Mouse (Mus musculus) frontal cortex, postnatal 14 days (tissue): Measurements from ENCODE around the gene Sh3pxd2a.

Source experiments
- DNase-seq, 2 experiments: peaks; one replicate each; pipeline ENCODE4 v3.0.0; 2022; ENCODE audit warnings: low spot score in 2 of 2

Sh3pxd2a gene

DNA sequence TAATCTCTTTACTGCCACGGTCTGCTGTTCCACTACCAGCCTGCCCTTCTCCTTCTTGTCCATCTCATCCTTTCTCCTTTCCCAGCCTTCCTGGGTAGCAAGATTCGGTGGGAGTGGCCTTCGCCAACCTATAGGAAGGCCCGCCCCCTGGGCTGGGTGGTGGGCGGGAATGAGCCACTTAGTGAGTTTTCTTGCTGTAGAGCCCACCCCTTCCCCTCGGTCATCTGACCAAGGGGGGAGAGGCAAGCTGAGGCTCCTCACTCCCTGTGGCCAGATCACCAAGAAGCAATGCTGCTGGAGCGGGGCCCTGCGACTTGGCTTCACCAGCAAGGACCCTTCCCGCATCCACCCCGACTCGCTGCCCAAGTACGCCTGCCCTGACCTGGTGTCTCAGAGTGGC, 224.1 kb downstream of the Sh3pxd2a start:
- no peak for DNase-seq

DNA sequence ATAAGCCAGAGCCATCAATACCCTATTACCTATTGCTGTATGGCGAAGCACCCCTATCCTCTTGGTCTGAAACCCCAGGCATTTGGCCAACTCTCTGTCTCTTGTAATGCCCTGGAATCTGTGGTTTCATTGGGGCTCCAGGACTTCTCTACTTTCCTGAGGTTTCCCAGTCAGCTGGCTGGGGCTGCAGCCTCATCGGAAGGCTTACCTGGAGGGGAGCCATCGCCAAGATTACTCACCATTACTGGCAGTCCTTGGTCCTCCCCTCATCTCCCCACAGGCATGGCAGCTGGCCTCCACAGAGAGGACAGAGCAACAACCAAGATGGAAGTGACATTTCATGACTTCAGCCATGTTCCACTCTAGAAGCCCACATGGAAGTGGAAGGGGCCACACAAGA, 231.1 kb downstream of the Sh3pxd2a start:
- no peak for DNase-seq

DNA sequence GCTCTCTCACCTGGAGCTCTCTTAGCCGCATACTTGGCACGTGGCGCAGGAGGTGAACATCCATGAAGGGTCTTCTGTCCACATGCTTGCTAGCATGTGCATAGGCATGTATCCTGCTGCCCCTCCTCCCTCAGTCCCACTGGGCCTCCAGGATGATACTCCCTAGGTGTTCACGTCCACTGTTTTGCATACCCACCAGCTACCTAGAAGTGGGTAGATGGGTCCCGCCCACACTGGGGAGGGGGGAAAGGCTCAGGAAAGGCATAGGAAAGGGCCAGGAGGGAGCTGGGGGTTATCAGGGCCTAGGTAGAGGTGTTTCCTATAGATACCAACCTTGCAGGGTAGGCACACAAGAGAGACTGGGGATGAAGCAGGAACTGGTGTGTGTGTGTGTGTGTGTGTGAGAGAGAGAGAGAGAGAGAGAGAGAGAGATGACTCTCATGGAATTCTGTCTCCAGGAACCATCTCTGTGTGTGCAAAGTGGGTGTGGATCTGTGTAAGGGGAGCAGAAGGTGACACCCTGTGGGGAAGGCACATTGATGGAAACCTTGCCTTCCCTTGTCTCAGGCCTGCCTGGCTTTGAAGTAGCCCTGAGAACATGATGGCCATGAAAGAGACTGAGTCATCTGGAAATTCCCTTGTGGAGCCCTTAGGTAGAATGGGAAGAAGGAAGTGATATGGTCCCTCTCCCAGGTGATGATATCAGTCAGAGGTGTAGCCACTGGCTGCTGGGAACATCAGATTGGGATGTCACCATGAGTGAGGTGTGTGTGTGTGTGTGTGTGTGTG, 231.9 kb downstream of the Sh3pxd2a start:
- no peak for DNase-seq

DNA sequence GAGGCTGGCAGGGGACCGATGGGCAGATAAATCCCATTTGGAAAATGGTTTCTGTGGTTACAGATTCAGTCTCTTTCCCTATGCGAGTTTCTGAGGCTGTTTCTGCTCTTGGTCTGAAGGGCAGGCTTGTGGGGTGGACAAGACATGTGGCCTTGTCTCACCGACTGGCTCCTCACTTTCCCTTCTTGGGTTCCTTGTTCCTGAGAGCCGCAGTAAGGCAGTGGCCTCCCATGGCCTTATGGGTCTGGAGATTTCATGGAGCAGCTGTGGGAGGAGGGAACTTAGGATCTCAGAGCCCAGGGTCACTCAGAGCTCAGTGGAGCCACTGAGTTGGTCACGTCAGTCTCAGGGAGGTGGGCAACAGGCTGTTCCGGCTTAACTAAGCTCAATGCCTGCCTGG, 232.8 kb downstream of the Sh3pxd2a start:
- DNase-seq = no peak

DNA sequence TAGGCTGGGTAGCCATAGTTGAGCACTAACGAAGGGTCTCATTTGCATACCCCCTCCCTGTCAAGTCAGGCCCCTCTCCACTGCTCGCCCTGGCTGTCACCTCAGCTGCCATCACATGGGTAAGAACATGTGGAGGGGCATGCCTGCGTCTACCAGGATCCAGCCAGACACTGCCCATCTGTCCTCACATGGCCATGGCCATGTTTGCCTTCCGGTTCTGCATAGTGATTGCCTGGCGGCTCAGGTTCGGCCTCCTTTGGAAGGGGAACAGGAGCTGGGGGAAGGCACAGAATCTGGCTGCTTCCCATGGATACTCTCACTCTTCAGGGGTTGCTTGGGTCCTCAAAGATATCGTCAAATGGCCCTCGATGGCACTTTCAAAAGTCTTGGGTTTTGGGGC, 233.5 kb downstream of the Sh3pxd2a start:
- DNase-seq = no peak

DNA sequence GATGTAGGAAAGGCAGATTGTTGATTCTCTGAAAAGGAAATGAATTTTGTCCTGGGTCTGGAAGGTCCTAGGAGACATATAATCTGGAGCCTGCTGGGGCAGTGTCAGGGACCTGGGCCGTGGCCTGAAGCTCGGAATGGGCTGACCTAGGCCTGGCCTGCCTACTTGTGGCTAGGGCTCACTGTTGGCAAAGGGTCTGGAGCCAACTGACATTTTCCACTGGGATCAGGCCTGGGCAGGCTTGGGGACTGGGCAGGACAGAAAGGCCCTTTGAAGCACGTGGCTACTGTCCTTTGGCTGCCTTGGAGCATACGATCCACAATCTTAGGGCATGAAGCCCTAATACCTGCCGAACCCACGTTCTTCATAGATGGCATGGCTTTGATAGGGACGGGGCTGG, 234.1 kb downstream of the Sh3pxd2a start:
- no peak for DNase-seq

DNA sequence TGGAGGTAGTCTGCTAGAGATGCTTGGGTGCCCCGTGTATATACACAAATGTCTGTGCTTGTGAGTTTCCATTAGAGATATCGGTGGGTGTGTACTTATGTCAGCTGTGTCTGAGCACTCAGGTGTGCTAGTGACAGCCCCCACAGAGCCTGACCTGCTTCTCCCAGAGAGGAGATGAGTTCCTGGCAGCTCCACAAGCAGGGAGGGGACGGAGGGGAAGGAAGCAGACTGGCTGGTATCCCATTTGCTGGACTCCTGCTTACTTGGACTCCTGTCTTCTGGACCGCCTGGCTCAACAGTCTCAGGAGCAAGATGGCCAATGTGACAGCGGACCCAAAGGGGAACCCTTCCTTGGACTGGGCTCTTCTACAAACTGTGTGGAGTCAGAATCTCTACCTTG, 234.7 kb downstream of the Sh3pxd2a start:
- DNase-seq = no peak

DNA sequence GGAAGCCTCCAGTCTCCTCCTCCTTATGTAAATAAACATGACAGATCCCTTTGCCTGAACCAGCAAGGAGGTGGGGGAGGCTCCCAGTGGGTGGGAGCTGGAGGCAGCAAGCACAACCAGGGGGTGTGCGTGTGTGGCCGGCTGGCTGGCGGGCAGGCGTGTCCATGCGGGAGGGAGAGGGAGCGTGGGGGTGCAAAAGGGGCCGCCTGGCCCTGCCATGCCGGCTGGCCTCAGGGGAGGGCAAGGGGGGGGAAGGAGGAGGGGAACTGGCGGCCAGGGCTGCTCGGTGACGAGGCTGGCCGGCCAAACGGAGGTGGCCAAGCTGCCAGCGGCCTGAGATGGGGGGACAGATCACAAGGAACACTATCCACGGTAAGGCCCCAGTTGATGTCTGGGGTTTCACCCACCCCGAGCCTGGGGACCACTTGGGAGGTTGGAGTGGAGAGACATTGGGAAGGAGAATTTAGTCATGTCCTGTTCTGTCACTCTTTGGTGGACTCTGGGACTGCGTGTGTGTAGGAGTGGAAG, 235.4 kb downstream of the Sh3pxd2a start:
- DNase-seq = peak; percentile 40 to 53

DNA sequence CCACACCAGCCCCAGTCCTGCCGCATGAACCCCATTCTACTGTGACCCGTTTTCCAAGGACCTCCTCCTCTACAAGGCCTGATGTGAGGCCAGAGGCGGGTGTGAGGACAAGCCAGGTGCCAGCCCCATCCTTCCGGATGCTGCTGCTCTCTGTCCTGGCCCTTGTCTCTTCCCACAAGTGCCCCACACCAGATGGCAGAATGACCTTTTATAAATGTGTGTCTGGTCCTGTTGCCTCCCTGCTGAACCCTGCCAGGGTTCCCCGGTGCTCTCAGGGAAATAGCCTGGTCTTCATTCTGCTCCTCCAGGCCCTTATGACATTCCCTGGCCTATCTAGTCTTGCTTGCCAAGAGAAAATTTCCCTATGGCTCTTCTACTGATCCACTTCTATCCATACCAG, 238.4 kb downstream of the Sh3pxd2a start:
- no peak for DNase-seq

DNA sequence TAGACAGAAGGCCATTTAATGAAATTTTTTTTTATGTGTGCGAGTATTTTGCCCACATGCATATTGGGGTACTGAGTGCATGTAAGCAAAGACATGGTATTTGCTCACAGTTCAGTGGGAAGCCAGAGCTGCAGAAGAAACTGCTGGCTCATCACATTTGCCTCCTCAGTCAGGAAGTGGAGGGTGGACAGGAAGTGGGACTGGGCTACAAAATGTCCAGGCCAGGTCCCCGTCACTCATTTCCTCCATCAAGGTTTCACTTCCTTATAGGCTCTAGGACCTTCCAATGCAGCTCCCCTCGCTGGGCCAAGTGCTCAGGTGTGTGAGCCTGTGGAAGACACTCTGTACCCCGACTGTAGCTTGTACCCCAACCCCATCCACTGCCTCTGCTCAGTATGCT, 239.5 kb downstream of the Sh3pxd2a start:
- no peak for DNase-seq

DNA sequence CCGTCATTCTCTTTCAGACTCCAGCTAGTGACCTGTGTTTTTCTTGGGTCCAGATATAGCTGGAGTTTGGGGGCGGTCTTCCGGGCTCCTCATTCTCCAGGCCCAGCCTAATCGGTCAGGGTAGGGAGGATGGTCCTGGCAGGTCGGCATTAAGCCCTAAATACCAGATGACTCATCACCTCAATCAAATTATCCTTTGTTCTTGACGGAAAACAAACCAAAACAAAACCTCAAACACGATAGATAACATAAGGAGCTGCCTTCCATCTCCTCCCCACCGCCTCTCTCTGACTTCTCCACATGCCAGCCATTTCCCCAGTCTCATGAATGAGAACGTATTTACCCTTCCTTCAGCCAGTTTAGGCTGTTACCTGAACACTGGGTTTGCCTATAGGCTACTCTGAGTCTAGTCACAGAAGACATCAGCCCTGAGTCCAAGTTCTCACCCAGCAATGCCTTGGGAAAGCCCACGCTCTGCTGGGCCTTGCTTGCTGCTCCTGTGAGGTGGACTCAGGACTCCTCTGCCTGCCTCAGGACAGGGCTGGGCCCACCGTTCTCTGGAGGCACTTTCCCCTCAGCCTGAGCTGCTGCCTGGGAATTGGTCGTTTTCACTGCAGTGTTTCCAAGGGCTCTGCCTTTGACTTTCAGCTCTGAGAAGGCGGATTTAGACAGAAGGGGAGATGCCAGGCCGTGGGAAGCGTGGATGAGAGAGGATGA, 241.2 kb downstream of the Sh3pxd2a start:
- no peak for DNase-seq

DNA sequence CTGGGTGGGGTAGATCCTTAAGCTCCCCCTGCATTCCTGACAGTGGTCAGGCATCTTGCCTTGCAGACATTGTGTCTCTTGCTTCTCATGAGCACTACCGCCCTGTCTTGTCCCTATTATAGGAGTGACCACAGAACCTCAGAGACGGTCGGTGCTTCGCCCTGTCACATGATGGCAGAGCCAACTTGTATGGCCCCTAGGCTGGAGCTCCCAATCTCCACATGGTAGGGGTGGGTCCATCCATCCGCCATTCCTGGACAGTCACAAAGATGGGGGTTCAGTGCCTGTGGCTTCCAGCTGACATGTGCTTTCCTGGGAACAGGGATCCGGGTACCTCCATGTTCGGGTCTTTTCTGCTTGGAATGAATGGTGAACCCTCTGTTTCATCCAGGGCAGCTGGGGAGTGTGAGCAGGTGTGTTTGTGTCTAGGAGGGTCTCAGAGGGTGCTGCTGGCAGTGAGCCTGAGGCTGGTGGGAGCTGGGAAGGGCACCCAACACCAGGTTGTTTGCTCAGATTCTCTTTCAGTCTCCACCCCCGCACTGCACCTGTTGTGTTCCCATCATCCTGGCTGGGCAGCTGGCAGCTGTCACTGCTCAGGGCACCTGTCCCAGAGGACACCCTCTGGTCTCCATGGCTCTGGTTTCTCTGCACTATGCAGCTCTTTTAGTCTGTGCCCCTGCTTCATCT, 241.9 kb downstream of the Sh3pxd2a start:
- DNase-seq = no peak

DNA sequence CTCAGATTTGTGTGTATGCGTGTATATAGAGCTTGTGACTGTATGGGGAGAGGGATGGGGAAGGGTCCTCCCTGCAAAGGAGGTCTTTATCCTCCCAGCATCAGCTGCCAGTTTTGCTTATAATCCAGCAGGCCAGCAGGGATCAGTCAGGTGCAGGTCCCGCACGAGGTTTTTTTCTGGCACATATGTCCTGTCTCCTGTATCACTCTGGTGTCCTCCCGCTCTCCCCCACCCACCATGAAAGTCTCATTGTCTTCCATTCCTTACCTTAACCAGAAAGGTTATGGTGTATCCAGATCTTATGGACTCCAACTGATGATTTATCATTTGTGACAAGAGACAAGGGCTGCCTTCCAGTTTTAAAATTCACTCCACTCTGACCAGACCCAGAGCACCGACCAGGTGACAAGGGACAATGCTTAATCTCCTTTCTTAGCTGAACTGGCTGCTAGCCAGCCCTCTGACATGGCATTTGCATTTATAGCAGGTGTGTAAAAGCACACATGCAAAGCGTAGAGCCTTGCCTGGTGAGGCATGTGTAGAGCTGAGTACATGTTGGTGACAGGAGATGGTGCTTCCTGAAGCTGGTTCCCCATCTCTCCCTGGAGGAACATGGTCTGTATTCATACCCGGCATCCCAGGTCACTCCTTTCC, 242.6 kb downstream of the Sh3pxd2a start:
- no peak for DNase-seq

DNA sequence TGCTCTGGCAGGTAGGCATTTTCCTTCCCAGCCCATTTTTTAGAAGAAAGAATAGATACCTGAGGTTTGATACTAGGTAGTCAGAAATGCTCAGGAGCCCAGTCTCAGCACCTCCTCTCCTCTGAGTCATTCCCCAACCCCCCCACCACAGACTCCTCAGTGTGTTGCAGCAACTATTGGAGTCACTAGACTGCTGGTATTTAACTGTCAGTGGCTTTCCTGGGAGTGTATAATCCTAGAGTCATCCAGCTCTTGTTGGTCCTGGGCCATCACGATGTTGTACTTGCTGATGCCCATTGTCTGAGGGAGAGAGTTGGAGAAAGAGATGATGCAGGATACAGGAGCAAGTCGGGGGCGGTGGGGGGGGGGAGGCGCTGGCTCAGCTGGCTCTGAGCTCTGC, 243.2 kb downstream of the Sh3pxd2a start:
- no peak for DNase-seq

DNA sequence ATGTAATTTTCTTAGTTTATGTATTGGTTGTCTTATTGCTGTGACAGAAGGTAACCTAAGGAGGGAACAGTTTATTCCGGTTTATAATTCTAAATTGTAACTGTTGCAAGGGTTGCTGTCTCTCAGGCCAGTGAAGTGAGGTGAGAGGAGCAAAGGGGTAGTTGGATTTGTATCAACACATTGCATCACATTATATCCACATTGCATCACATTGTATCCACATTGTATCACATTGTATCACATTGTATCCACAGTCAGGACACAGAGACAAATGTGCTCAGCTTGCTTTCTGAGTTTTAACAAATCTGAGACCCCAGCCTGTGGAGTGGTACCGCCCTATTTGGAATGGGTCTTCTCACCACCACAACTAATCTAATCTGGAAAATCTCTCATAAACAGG, 244.0 kb downstream of the Sh3pxd2a start:
- no peak for DNase-seq

DNA sequence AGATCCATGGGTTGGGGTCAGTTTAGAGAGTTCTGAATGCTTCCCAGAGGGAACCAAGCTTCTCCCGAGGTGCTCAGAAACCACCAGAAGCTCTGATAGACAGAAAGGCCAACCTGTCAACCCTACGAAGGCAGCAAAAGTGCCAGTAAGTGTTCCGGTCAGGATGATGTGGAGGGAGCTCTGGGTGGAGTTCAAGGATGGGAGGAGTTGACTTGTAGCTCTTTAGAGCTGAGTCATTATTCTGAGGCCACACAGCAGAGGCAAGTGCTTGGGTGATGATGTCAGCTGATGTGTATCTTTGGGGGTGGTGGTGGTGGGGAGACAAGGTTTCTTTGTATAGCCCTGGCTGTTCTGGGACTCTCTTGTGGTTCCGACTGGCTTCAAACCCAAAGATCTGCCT, 244.6 kb downstream of the Sh3pxd2a start:
- DNase-seq = no peak

DNA sequence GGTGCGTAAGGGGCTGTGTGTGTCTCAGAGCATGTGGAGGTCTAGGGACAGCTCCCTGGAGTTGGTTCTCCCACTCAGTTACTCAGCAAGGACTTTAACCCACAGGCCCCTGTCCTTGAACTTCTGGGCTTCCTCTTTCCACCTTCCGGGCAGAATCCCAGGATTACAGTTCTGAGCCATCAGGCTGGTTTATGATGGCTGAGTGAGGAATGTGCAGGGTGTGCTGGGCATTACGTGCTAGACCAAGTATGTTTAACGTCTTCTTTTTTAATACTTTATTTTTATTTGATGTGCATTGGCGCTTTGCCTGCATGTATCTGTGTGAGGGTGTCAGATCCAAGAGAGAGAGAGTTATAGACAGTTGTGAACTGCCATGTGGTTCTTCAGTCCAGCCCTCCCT, 247.4 kb downstream of the Sh3pxd2a start:
- DNase-seq = no peak

DNA sequence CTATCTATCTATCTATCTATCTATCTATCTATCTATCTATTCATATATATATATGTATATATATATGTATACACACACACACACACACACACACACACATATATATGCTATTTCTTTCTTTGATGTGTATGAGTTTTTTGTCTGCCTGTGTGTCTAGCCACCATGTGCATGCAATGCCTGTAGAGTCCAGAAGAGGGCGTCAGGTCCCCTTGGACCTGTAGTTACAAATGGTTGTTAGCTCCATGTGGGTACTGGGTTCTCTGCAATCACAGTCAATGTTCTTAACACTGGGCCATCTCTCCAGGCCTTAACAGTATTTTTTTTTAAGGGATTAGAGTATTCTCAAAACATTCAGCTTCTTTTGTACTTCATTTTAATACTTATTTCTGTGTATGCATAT, 250.7 kb downstream of the Sh3pxd2a start:
- no peak for DNase-seq

DNA sequence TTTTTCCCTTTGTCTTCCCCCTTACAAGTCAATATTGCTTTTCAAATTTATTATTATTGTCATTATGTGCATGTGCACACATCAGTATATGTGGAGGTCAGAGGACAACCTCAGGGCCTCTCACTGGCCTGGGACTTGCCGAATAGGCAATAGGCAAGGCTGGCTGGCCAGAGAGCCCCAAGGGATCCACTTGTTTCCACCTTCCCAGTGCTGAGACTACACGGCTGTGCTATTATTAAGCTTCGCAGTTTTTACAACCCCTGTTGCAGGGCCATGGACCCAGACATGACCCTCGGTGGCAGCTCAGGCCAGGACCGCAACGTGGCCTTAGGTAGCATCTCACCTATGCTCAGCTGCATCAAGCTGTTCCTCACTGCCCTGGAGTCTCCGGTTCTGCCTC, 251.8 kb downstream of the Sh3pxd2a start:
- no peak for DNase-seq

DNA sequence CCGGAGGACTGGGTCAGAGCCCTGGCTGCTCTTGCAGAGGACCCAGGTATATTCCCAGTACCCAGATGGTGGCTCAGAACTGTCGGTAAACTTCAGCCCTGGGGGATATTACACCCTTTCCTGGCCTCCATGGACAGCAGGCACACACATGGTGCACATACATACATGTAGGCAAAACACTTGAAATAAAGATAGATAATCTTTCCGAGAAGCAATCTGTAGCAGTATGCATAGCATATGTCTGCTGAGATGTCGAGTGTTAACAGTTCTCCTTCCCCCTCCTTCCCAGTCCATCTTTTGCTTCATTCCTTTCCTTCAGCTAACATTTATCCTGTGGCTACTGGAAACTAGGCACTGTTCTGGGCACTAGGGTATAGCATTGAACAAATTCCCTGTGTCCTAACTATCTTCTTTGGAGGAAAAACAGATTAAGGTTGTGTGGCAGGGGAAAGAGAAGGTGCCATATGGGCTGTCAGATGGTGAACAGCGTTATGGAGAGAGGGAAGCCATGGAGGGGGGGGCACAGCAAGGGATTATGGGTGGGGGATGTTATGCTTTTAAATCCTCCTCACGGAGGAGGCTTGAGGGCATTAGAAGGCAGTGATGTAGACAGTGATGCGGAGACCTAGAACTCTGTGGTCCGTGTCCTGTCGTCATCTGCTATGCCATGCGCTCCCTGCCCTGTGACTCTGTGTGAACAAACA, 252.4 kb downstream of the Sh3pxd2a start:
- DNase-seq = no peak

DNA sequence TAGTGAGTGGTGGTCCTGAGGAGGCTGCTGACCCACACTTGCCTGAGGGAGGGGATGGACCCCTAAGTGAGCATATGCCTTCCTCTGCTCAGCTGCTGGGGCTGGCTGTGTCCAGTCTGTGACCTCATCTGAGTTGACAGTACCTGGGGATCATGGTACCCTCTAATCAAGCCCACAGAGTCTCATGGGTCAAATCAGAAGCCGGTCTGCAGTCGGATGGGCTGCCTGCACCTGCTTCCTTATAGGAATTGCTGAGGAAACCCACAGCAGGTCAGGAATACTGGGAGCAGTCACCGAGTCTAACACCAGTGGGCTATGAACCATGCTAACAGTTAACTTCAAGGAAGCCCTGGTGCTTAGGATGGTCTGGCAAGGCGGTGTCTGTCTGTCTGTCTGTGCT, 253.8 kb downstream of the Sh3pxd2a start:
- DNase-seq = no peak
